Mouse (Mus musculus): ENCODE measurements around the gene Ifi27.

DNA sequence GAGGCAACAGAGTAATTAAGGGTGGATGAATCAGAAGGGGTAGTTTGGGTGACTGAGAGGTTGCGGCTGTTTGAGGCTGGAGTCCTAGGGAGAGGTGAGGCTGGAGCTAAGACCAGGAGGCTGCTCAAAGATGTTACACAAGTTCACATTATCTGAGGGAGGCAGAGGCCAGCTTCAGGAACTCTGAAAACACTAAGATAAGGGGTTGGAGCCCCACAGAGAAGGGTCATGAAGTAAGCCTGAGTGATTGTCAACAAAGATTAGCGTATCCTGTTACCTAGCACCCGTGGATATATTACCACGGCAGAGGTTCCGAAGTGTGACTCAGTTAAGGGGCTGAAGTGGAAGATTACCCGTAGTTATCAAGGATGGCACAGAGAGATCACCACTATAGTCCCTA lies 40.5 kb upstream of the Ifi27 start:
- no peak for TF ChIP-seq CTCF (conservative IDR thresholded peaks at IDR 0.05; ENCODE audit: low read length)
- no peak for TF ChIP-seq NANOG (IDR thresholded peaks at IDR 0.05; ENCODE audit: borderline replicate concordance, low read length)

Measured in E14TG2a.4 (cell line).